Mouse (Mus musculus): Measurements from ENCODE around the gene Id1.
A peak's percentile ranks its signal among the peaks of the same experiment; 100 is the strongest.

The Id1 gene

DNA sequence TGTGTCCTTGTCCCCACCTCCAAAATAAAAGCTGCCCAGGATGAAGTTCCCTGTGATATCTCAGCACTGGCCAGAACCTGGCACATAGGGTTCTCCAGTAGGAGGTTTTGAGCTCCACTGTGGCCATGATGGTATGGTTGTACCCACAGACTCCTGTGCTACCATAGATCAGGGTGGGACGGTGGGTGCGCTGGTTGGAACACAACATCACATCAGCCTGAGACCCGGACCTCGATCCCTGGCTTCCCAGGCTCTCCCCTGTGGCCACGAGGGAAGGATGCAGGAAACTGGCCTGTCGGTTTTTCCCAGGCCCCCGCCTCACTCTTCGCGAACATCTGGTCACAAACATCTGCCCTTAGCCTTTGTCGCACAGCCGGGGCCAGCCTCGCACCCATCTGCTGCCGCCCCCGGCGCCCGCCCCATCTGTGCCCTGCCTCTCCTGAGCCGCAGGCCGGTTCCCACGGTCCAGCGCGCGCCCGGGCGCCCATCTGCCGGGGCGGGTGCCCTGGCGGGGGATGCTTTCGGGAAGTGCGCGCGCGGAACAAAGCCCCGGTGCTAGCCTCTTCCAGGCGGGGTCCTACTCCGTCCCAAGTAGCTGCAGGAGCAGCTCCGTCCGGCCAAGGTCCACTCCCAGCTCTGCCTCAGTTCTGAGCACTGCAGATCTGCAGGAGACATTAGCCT, 12.3 kb upstream of the Id1 start:
- no peak for DNase-seq (ENCODE audit: low spot score in 2 of 2)

DNA sequence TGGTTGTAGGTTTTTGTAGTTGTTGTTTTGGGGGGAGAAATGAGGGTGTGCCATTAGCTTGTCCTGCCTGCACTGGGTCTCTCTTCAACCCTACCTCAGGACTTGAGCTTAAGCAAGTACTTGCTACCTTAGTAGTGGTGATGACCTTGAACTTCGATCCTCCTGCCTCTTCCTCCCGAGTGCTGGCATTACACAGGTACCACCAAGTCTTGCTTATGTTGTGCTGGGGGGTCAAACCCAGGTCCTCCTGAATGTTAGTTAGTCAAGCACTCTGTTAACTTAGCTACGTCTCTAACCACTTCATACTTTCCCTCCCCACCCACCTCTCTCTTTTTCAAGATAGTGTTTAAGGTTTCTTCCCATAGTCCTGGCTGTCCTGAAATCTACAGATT, 11.7 kb upstream of the Id1 start:
- no peak for DNase-seq (ENCODE audit: low spot score in 2 of 2)

- DNase-seq (ENCODE audit: low spot score in 2 of 2): no peak
Observed at GRCm38 (mm10) chr2:152725178-152725750, 10.8 kb upstream of the Id1 start.

GRCm38 (mm10) chr2:152726213-152726612, 9.8 kb upstream of the Id1 start:
- DNase-seq (ENCODE audit: low spot score in 2 of 2): no peak

GRCm38 (mm10) chr2:152726751-152727335, 9.2 kb upstream of the Id1 start:
- no peak for DNase-seq (ENCODE audit: low spot score in 2 of 2)

- no peak for DNase-seq (ENCODE audit: low spot score in 2 of 2)
Observed at GRCm38 (mm10) chr2:152727795-152728510, 8.1 kb upstream of the Id1 start.

DNA sequence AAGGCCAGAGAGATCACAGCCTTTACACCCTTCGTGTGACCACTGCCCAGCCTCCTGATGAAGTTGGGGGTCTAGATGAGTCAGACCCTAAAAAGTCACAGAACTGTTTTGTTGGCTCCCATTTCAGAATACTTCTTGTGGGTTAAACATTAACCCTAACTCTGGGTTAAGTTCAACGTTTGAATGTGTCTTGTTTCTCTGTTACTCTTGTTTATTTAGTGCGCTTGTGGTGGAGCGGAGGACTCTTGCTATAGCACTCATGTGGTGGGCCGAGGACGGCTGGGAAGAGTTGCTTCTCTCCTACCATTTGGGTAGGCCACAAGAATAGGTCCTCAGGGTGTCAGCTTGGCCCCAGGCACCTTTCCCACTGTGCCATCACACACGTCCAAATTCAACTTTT, 7.5 kb upstream of the Id1 start:
- no peak for DNase-seq (ENCODE audit: low spot score in 2 of 2)

GRCm38 (mm10) chr2:152729013-152729635, 6.9 kb upstream of the Id1 start:
- DNase-seq (ENCODE audit: low spot score in 2 of 2): no peak

DNA sequence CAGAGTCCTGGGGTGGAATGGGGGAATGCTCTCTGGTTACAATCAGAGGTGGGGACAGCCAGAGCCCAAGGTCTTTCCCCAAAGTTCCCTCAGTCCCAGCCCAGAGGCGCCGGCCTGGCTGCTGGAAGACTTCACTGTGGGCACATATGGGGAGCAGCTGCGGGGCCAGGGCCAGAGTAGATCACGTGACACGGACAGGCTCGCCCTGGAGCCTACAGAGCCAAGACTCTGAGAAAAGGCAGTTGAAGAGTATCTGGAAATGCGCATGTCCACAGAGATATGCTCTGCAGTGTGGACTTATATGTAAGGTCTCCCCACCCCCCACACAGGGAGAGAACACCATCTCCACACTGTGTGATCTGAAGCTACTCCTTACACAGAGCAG, 6.4 kb upstream of the Id1 start:
- peak; percentile 77 to 85 for DNase-seq (ENCODE audit: low spot score in 2 of 2)

DNA sequence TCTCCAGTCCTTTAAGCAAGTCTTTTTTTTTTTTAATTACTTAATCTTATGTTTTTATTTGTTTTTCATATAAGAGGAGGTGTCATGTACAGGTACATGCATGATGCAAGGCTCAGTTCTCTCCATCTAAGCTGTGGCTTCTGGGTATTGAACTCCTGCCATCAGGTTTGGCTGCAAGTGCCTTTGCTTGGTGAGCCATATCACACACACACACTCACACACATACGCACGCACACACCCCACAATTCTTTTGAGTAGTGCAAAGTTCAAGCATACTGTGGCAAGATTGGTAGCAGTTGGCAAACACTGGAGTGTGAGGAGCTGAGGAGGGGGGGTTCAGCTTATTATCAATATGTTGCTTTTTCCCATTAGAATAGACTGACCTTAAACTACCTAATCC, 2.9 kb upstream of the Id1 start:
- no peak for DNase-seq (ENCODE audit: low spot score in 2 of 2)

- DNase-seq (ENCODE audit: low spot score in 2 of 2): no peak
Observed at GRCm38 (mm10) chr2:152734501-152734900, 1.6 kb upstream of the Id1 start.

GRCm38 (mm10) chr2:152734984-152735383, 1.1 kb upstream of the Id1 start:
- DNase-seq (ENCODE audit: low spot score in 2 of 2): peak; percentile 95 to 98

- DNase-seq (ENCODE audit: low spot score in 2 of 2): no peak
Observed at GRCm38 (mm10) chr2:152736748-152737147, 697 bp downstream of the Id1 start.

DNA sequence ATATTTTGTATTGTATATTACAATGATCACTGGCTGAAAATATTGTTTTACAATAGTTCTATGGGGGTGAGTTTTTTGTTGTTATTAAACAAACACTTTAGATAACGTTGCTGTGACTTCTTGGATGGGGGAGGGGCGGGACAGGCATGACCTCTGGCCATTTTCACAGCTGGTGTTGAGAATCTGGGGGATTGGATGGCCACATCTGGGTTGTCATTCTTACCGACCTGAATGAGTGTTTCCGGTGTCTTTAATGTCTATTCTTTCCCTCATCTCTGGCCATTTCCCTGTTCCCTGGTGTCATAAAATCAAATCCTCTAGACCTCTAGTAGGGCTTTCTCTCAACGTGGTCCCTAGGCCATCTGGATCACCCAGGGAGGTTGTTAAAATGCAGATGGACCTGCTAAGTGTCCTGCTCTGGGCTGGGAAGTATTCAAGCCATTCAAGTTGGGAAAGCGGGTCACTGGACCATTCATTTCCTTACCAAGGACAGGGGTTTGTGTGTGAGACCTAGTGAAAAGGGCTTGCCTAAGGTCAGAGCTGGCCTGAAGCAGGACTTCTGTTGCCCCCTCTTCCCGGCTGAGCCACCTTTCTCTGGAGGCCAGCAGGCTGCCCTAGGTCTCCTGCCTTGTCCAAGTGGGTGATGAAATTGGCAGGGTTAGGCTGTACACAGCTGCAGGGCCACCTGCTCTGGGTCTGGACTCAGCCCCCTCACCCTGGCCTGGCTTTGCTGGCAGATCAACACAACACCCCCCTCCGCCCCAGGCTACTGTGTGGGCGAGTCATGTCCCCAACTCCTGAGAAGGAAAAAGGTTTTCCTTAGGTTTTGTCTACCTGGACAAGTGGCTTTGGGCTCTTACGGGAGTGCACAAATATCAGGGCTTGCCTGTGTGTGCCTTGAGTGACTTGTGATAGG, 1.5 kb downstream of the Id1 start:
- no peak for DNase-seq (ENCODE audit: low spot score in 2 of 2)

DNA sequence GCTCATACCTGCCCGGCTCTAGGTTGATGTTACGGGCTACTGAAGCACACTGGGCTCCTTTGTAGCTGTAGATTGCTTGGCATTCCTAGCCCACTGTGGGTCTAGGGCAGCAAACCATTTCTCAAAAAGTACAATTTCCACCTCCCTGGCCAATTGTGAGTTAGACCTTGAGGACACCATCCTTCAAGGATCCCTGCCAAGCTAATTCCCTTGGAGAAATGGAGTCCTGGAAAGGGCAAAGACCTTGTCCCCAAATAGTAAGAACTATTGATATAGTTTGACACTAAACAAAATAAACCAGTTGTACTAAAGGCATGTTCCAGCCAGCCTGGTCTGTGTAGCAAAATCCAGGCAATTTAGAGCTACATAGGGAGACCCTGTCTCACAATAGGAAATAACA, 2.3 kb downstream of the Id1 start:
- no peak for DNase-seq (ENCODE audit: low spot score in 2 of 2)

GRCm38 (mm10) chr2:152739031-152739841, 3.2 kb downstream of the Id1 start:
- DNase-seq (ENCODE audit: low spot score in 2 of 2): peak; percentile 87

GRCm38 (mm10) chr2:152739842-152740260, 3.8 kb downstream of the Id1 start:
- no peak for DNase-seq (ENCODE audit: low spot score in 2 of 2)

DNA sequence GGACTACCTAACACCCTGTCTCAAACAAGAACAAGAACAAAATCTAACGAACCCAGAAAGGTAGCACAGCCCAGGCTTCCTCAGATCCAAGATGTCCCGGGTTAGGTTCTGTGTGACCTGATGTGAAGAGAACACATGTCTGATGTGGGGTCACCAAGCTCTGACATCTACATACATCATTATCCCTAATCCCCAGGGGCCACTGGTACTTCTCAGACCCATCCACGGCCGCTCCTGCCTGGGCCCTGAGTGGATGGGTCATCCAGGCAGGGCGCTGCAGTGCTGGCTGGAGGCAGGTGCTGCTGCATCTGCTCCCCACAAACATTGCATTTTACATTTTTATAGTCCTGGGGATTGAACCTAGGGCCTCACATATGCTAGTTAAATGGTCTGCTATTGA, 4.4 kb downstream of the Id1 start:
- DNase-seq (ENCODE audit: low spot score in 2 of 2): no peak

- DNase-seq (ENCODE audit: low spot score in 2 of 2): peak; percentile 70 to 80
Observed at GRCm38 (mm10) chr2:152741153-152742041, 5.3 kb downstream of the Id1 start.
